ENCODE assay signal across 8 mouse cellular contexts in the genomic region with DNA sequence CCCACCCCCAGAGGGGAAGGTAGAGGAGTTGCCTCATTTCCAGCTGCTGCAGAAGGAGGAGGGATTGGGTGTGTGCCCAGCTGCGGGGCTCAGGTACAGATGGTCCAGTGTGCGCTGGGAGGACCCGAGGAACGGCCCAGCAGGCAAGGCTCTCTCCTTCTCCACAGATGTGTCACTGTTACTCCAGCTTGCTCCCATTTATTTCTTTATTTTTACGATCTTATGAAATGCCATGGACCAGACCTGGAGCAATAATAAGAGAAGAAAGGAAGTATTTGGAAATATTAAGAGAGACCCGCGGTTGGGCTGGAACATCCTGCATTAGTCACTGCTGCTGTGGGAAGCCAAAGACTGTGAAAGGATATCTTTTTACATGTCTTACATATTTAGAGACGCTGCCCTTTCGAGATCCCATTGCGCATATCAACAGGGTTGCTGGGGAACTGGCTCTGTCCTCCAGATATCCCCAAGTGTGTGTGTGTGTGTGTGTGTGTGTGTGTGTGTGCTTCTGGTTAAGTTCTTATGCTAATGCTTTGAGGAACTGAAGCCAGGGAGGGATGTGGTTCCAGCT. TPM values are rescaled to one million over a fixed set of nuclear protein-coding genes. Genes with fewer than 3 reads are reported as not detected.
A peak's percentile ranks its signal among the peaks of the same experiment; 100 is the strongest.
DNase-seq lines count a peak whose midpoint lies in the region; ATAC-seq and TF ChIP-seq lines count a peak whose summit lies in the region.

No protein-coding gene starts in this region.

- no peaks in the 10 kb centered on the region for H3K27me3 ChIP-seq in heart, embryonic 15.5 days
- peaks cover 16% of the 10 kb centered on the region for H3K27me3 ChIP-seq in megakaryocyte, embryonic 14.5 days (replicated peaks)
- H3K27me3 ChIP-seq in forebrain, embryonic 13.5 days, result no peaks in the 10 kb centered on the region
- H3K27me3 ChIP-seq in cerebellum, adult 2 months (ENCODE audit: control insufficient read depth, insufficient read depth, low read length), result no peaks in the 10 kb centered on the region

- H3K9ac ChIP-seq in heart, embryonic 15.5 days, result no peak overlapping the region
- H3K9ac ChIP-seq in forebrain, embryonic 13.5 days, result no peak overlapping the region

- TF ChIP-seq POLR2A in cerebellum, adult 2 months (IDR thresholded peaks at IDR 0.05; ENCODE audit: borderline replicate concordance, insufficient read depth, low read length), result no peak

- peak overlapping the region; percentile 29 for H3K4me2 ChIP-seq in heart, embryonic 15.5 days
- H3K4me2 ChIP-seq in forebrain, embryonic 13.5 days, result no peak overlapping the region

- peak overlapping the region; percentile 66 for H3K27ac ChIP-seq in heart, embryonic 15.5 days
- H3K27ac ChIP-seq in forebrain, embryonic 13.5 days, result no peak overlapping the region
- H3K27ac ChIP-seq in cerebellum, adult 2 months (ENCODE audit: insufficient read depth, low read length), result no peak overlapping the region

- no peak for TF ChIP-seq CTCF in cerebellum, adult 2 months (IDR thresholded peaks at IDR 0.05; ENCODE audit: borderline replicate concordance, insufficient read depth, low read depth, low read length)

- peaks cover 23% of the 10 kb centered on the region for H3K4me1 ChIP-seq in heart, embryonic 15.5 days (replicated peaks)
- H3K4me1 ChIP-seq in megakaryocyte, embryonic 14.5 days, result peaks cover 36% of the 10 kb centered on the region
- no peaks in the 10 kb centered on the region for H3K4me1 ChIP-seq in forebrain, embryonic 13.5 days
- no peaks in the 10 kb centered on the region for H3K4me1 ChIP-seq in cerebellum, adult 2 months (ENCODE audit: control insufficient read depth, insufficient read depth, low read length)

- WGBS in heart, embryonic 15.5 days, result 44% methylated on average over 10 of the region's 10 CpGs
- WGBS in forebrain, embryonic 13.5 days, result 76% methylated on average over 10 of the region's 10 CpGs
- 62% methylated on average over 10 of the region's 10 CpGs for WGBS in cerebellum, adult 2 months

- peak; percentile 21; the same call in 1 of the 2 replicates for ATAC-seq in heart, embryonic 15.5 days (replicated peaks; ENCODE audit: insufficient number of reproducible peaks, insufficient read depth, low FRiP score, low read depth)
- no peak for ATAC-seq in forebrain, embryonic 13.5 days

- no peak overlapping the region for H3K4me3 ChIP-seq in heart, embryonic 15.5 days
- H3K4me3 ChIP-seq in megakaryocyte, embryonic 14.5 days (replicated peaks), result peak overlapping the region; percentile 42
- no peak overlapping the region for H3K4me3 ChIP-seq in forebrain, embryonic 13.5 days
- H3K4me3 ChIP-seq in cerebellum, adult 2 months (replicated peaks; ENCODE audit: insufficient read depth, low read depth, low read length), result no peak overlapping the region

- no peaks in the 10 kb centered on the region for H3K36me3 ChIP-seq in heart, embryonic 15.5 days
- H3K36me3 ChIP-seq in megakaryocyte, embryonic 14.5 days (replicated peaks; ENCODE audit: low read length), result no peaks in the 10 kb centered on the region
- no peaks in the 10 kb centered on the region for H3K36me3 ChIP-seq in forebrain, embryonic 13.5 days (ENCODE audit: poor library complexity, severe bottlenecking)

- no peaks in the 10 kb centered on the region for H3K9me3 ChIP-seq in heart, embryonic 15.5 days (replicated peaks)
- no peaks in the 10 kb centered on the region for H3K9me3 ChIP-seq in megakaryocyte, embryonic 14.5 days
- no peaks in the 10 kb centered on the region for H3K9me3 ChIP-seq in forebrain, embryonic 13.5 days (replicated peaks)

- peak; percentile 48 for DNase-seq in kidney, postnatal 10 days
- no peak for DNase-seq in kidney, adult 11 months
- DNase-seq in NIH3T3 (ENCODE audit: low read depth), result peak; percentile 88
- no peak for DNase-seq in frontal cortex, postnatal 14 days (ENCODE audit: low spot score in 2 of 2)
- no peak for DNase-seq in cerebellum, adult 2 months

RNA-seq across cellular contexts. Expression of a gene that starts 58.9 kb away (rescaled TPM):
- polyA plus RNA-seq in heart, embryonic 15.5 days (2015; fragmentation: Nextera tagmentation; extraction: Ambion mirVana), result 11.7 and 12.6 TPM in 2 replicates
- polyA plus RNA-seq in megakaryocyte, embryonic 14.5 days (2012; ENCODE audit: insufficient read depth, low replicate concordance), result 2.6 and 2.9 TPM in 2 replicates
- 26.6 and 27.9 TPM in 2 replicates for polyA plus RNA-seq in forebrain, embryonic 13.5 days (2015; fragmentation: Nextera tagmentation; extraction: Ambion mirVana)
- 12.1 and 12.6 TPM in 2 replicates for polyA plus RNA-seq in cerebellum, adult 2 months (2012; rRNA removed)

Comparison
In these comparisons a context has a peak if more than half of its experiments do, and no peak if none do; other contexts are left out.
1. DNase-seq: peak in kidney, postnatal 10 days (single experiment) and NIH3T3 (single experiment); none in kidney, adult 11 months (single experiment), frontal cortex, postnatal 14 days (0 of 2) and cerebellum, adult 2 months (0 of 2).